Comparison of ENCODE assay signal across 10 mouse cellular contexts in genomic region chr6:98114327-98115134, GRCm38 (mm10).
DNase-seq lines count a peak whose midpoint lies in the region; ATAC-seq and TF ChIP-seq lines count a peak whose summit lies in the region.
"Had no signal": no experiment of that assay in that cellular context is flagged by ENCODE, and none has a peak within 500 bp of the region (broad histone marks: within the 10 kb centered on the region; RNA-seq: fewer than 3 reads in every experiment).

No protein-coding gene starts in this region.

- H3K9me3 ChIP-seq in lung, embryonic 14.5 days (ENCODE audit: low read depth, low read length), result no peaks in the 10 kb centered on the region

- 22% methylated on average over 9 of the region's 9 CpGs for WGBS in lung, embryonic 14.5 days
- WGBS in kidney, adult 2 months, result 35% methylated on average over 9 of the region's 9 CpGs
- 42% methylated on average over 9 of the region's 9 CpGs for WGBS in thymus, adult 2 months

- no peak for TF ChIP-seq CTCF in lung, embryonic 14.5 days (IDR thresholded peaks at IDR 0.05; ENCODE audit: low read depth)
- no peak for TF ChIP-seq CTCF in kidney, adult 2 months (conservative IDR thresholded peaks at IDR 0.05; ENCODE audit: insufficient read depth, insufficient read length, low read depth, low read length)
- no peak for TF ChIP-seq CTCF in thymus, adult 2 months (IDR thresholded peaks at IDR 0.05; ENCODE audit: borderline replicate concordance, control insufficient read depth, extremely low read depth, insufficient read depth, low read length, poor library complexity)

- no peaks in the 10 kb centered on the region for H3K36me3 ChIP-seq in lung, embryonic 14.5 days (ENCODE audit: insufficient read depth)
- H3K36me3 ChIP-seq in kidney, adult 2 months (ENCODE audit: control insufficient read depth, insufficient read depth, low read length), result no peaks in the 10 kb centered on the region
- no peaks in the 10 kb centered on the region for H3K36me3 ChIP-seq in thymus, adult 2 months (ENCODE audit: control insufficient read depth, insufficient read depth, low read length)
- H3K36me3 ChIP-seq: G1E had no signal

- intact Hi-C loops in left cerebral cortex, postnatal 10 days (cut with DNase I), result loop anchor here (10.0 kb wide), 2 partner anchors 410 to 1150 kb away; no protein-coding TSS in a partner anchor

- H3K4me2 ChIP-seq in lung, embryonic 14.5 days, result no peak overlapping the region

- peaks cover 7% of the 10 kb centered on the region; the same call in 1 of the 2 replicates for H3K4me1 ChIP-seq in lung, embryonic 14.5 days (ENCODE audit: insufficient read depth)
- H3K4me1 ChIP-seq in kidney, adult 2 months (ENCODE audit: control insufficient read depth, insufficient read depth, low read length), result no peaks in the 10 kb centered on the region
- peaks cover 9% of the 10 kb centered on the region for H3K4me1 ChIP-seq in thymus, adult 2 months (replicated peaks; ENCODE audit: control insufficient read depth, insufficient read depth, low read length)
- H3K4me1 ChIP-seq: megakaryocyte, embryonic 14.5 days had no signal

- no peaks in the 10 kb centered on the region for H3K27me3 ChIP-seq in lung, embryonic 14.5 days (ENCODE audit: insufficient read depth, low read length)
- no peaks in the 10 kb centered on the region; the same call in 1 of the 2 replicates for H3K27me3 ChIP-seq in kidney, adult 2 months (replicated peaks; ENCODE audit: control insufficient read depth, insufficient read depth, low read length)
- H3K27me3 ChIP-seq in thymus, adult 2 months (ENCODE audit: control insufficient read depth, insufficient read depth, low read length), result no peaks in the 10 kb centered on the region
- H3K27me3 ChIP-seq: megakaryocyte, embryonic 14.5 days had no signal

- no peak overlapping the region for H3K4me3 ChIP-seq in lung, embryonic 14.5 days (ENCODE audit: low read depth, low read length)
- H3K4me3 ChIP-seq in kidney, adult 2 months (ENCODE audit: insufficient read depth, low read depth, low read length), result no peak overlapping the region
- no peak overlapping the region for H3K4me3 ChIP-seq in thymus, adult 2 months (ENCODE audit: control insufficient read depth, insufficient read depth, low read length)
- H3K4me3 ChIP-seq: megakaryocyte, embryonic 14.5 days had no signal

- DNase-seq in lung, embryonic 14.5 days, result peak; percentile 58
- DNase-seq in lung, postnatal 25 days (ENCODE audit: low spot score), result no peak
- DNase-seq in embryo, embryonic 9.5 days (ENCODE audit: extremely low spot score), result peak; percentile 68
- peak; percentile 26 for DNase-seq in kidney, adult 2 months
- DNase-seq in thymus, adult 2 months, result peak; percentile 49
- no peak for DNase-seq in layer of hippocampus, postnatal 10 days (ENCODE audit: low spot score in 2 of 2)
- DNase-seq in left cerebral cortex, postnatal 10 days (ENCODE audit: extremely low spot score in 1 of 2, low spot score in 2 of 2), result no peak
- no peak for DNase-seq in left cerebral cortex, adult 18-20 months (ENCODE audit: low spot score in 2 of 2)

- no peak for ATAC-seq in lung, embryonic 14.5 days (ENCODE audit: insufficient read depth)

- no peak overlapping the region for H3K9ac ChIP-seq in lung, embryonic 14.5 days

- H3K27ac ChIP-seq in lung, embryonic 14.5 days (ENCODE audit: low read depth), result no peak overlapping the region
- H3K27ac ChIP-seq in kidney, adult 2 months (ENCODE audit: insufficient read depth, low read depth, low read length), result peak overlapping the region; percentile 4; the same call in 1 of the 2 replicates
- H3K27ac ChIP-seq in thymus, adult 2 months (ENCODE audit: control insufficient read depth, insufficient read depth, low read length), result peak overlapping the region; percentile 75

- TF ChIP-seq POLR2A in kidney, adult 2 months (IDR thresholded peaks at IDR 0.05; ENCODE audit: low read depth, low read length), result no peak
- TF ChIP-seq POLR2A in thymus, adult 2 months (IDR thresholded peaks at IDR 0.05; ENCODE audit: control insufficient read depth, extremely low read depth, insufficient read depth, low read length, poor library complexity), result no peak

Comparison
In these comparisons a context has a peak if more than half of its experiments do, and no peak if none do; other contexts are left out.
1. DNase-seq: peak in lung, embryonic 14.5 days (single experiment), embryo, embryonic 9.5 days (single experiment), kidney, adult 2 months (single experiment) and thymus, adult 2 months (single experiment); none in lung, postnatal 25 days (single experiment), layer of hippocampus, postnatal 10 days (0 of 2), left cerebral cortex, postnatal 10 days (0 of 2) and left cerebral cortex, adult 18-20 months (0 of 2).